Mouse (Mus musculus) urinary bladder, postnatal 0 days (tissue): Measurements from ENCODE around the gene Pick1. TPM values are rescaled to one million over a fixed set of nuclear protein-coding genes. Genes with fewer than 3 reads are reported as not detected.

Source experiments
- polyA plus RNA-seq: library from polyadenylated mRNA; unstranded; fragments of >200 nt; fragmentation: Nextera tagmentation; extraction: Ambion mirVana; gene quantifications from 2 replicates; pipeline ENCODE4 v1.2.1, GENCODE M21; 2015

Gene Pick1
- 17.8 and 18.8 TPM in 2 replicates for polyA plus RNA-seq

DNA sequence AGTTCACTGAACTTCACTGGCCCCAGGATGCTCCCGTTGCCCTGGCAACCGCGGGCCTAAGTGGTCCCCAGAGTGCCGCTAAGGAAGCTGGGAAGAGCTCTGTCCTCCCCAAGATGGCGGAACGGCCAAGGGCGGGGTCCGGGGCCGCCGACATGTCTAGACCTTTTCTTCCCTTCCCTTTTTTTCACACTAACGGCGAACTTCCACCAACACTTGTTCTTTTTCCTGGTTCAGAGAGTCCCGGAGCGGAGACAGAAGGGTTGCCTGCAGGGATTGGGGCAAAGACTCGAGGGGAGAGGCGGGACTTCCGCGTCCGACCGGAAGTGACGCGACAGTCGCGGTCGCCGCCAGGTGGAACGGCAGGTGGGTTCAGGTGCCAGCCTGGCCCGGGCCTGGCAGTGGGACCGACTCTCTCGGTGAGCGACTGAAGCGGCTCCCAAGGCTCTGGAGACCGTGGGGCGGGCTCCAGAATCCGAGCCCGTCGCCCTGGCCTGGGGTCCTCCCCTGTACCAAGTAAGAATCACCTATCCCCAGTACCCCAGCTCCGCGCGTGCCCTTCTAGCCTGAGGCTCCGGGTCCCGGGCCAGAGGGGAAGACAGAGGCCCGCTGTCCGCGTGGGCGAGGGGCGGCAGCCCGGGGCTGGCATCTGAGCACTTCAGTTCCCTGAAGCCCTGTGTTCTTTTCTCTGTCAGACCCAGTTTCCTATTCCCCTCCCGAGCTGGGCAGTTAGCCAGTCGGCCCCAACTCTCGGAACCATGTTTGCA, at the start of gene Pick1, which contains the start of gene Gm49486:
Gene Pick1 (plus strand): TSS at position 116 of the 764 bp plus-strand sequence.
Gene Gm49486 (plus strand): TSS at position 334 of the 764 bp plus-strand sequence.

DNA sequence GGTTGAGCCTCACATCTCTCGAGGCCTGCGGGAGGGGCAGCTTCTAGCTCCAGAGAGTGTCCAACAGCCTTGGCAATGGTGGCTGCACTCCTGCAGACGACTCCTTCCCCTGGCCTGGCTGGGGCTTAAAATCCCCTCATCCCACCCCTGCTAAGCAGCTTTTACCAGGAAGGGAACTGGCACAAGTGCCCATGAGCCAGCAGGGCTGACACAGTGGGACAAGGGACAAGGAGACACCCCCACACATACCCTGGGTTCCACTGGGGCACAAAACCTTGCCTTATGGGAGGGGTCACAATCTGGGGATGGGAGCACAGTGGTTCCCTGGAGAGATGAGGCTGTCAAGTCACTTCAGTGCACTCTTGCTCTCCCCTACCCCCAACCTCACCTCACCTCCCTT, 25.7 kb downstream of the Pick1 start, which contains the start of gene Slc16a8:
Gene Slc16a8 (minus strand): TSS at position 101 of the 400 bp plus-strand sequence.

DNA sequence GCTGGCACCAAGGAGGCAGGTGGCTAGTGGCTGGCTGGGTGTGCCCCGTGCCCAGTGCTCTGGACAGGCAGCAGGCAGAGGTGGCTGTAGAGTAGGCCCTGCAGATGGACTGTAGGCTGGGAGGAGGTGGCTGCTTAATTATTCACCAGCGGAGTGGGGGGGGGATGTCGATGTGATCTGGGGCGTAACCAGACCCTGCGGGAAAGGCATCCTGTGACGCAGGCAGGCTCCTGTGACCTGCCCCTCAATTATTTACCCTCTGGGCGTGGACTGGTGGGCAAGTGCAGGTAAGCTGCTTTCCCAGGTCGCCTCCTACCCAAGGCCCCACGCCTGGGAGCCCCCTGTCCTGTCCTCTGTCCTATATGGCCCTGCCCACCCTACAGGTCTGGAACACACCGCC, 56.4 kb downstream of the Pick1 start, which contains the start of gene Baiap2l2:
Gene Baiap2l2 (minus strand): TSS at position 139 of the 400 bp plus-strand sequence.

Other genes starting within 250 kb of the Pick1 start
- 274 and 300 TPM in 2 replicates for gene H1f0, start 200.7 kb upstream of the Pick1 start, polyA plus RNA-seq
- gene Galr3, start 187.3 kb upstream of the Pick1 start, polyA plus RNA-seq: not detected in 2 replicates
- 21.2 and 22.3 TPM in 2 replicates for gene Ankrd54, start 166.3 kb upstream of the Pick1 start, polyA plus RNA-seq
- 133 and 143 TPM in 2 replicates for gene Eif3l, start 154.0 kb upstream of the Pick1 start, polyA plus RNA-seq
- 22.6 and 23.7 TPM in 2 replicates for gene Micall1, start 120.3 kb upstream of the Pick1 start, polyA plus RNA-seq
- gene Polr2f, start 88.2 kb upstream of the Pick1 start, polyA plus RNA-seq: 249 and 260 TPM in 2 replicates
- 7.5 and 8.7 TPM in 2 replicates for gene 1700088E04Rik, start 87.9 kb upstream of the Pick1 start, polyA plus RNA-seq
- gene Sox10, start 63.9 kb upstream of the Pick1 start, polyA plus RNA-seq: 1.3 and 1.8 TPM in 2 replicates
- 0.34 and 0.49 TPM in 2 replicates for gene Gm49486, start 218 bp downstream of the Pick1 start, polyA plus RNA-seq
- gene Slc16a8, start 25.6 kb downstream of the Pick1 start, polyA plus RNA-seq: 0.21 and 0.25 TPM in 2 replicates
- gene Baiap2l2, start 56.4 kb downstream of the Pick1 start, polyA plus RNA-seq: 0.98 and 1.1 TPM in 2 replicates
- 8.2 and 8.4 TPM in 2 replicates for gene Pla2g6, start 99.2 kb downstream of the Pick1 start, polyA plus RNA-seq
- 6.4 and 10.1 TPM in 2 replicates for gene Maff, start 117.4 kb downstream of the Pick1 start, polyA plus RNA-seq
- 43.4 and 48.3 TPM in 2 replicates for gene Tmem184b, start 174.4 kb downstream of the Pick1 start, polyA plus RNA-seq
- 41.8 and 51.8 TPM in 2 replicates for gene Csnk1e, start 226.4 kb downstream of the Pick1 start, polyA plus RNA-seq